Mouse (Mus musculus) embryo, embryonic 10 days (tissue): ENCODE measurements at regions not wholly inside any gene's neighbourhood (a gene's known extent, or its start where the extent isn't known, plus 50 kb on each side); places are given as distances from the start of the nearest gene placed in this dataset.

Experiments used
- DNase-seq: peaks from one replicate; pipeline ENCODE4 v3.0.0-alpha.2; 2015; ENCODE audit warnings: low spot score

DNA sequence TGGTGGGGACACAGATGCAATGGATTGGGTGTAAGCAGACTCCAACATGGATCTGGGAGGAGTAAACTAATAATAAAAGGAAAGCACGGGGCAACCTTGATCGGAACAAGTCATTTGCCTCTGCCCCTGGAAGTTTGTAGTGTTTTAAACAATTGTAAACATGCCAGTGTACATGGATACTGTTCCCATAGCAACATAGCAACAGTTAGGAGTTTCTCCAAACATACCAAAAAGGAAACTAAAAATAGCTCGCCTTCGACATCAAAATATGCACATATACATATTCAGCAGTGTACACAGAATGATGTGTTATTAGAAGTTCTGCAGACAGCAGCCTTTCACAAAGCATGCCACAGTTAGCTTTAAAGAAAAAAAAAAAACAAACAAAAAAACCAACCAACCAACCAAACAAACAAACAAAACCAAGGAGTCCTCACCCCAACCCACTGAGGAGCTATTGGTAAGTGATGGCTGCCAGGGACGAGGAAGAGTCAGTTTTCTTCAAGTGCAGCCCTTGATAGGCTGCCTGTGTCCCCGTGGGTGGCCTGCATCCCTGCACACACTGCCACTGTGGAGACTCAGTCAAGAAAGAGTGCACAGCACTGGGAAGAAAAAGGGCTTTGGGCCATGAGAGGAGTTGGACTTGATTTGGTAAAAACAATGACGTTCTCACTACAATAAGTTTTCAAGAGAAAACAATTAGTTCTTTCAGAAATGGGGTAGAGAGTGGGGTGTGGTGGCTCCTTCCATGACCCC is 54.8 kb upstream of the Peli1 start:
- no peak for DNase-seq

DNA sequence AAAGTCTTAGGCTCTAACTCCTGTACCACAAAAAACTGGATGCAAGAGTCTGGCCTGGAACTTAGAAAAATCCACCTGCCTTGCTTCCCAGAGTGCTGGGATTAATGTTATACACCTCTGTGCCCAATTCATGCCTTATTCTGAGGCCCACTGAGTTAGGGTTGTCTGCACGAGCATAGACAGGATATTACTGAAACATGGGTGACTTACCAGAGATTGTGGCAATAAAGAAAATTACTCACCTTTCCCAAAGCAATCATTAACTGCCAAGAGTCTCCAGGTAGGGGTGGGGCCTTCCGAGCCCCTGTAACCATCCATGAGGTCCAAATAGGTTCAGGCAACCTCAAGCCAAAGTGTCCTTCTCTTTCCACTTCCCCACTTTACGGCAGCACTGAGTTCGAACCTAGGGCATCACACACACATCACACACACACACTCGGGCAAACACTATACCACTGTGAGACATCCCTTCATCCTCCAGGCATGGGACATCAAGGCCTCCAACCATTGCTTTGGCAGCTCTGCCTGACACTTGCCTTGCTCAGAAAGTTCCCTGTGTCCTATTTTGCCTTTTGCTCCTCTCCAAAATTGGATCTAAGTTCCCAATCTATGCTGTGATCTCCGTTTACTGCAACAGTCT is 53.7 kb upstream of the Peli1 start:
- DNase-seq = no peak

DNA sequence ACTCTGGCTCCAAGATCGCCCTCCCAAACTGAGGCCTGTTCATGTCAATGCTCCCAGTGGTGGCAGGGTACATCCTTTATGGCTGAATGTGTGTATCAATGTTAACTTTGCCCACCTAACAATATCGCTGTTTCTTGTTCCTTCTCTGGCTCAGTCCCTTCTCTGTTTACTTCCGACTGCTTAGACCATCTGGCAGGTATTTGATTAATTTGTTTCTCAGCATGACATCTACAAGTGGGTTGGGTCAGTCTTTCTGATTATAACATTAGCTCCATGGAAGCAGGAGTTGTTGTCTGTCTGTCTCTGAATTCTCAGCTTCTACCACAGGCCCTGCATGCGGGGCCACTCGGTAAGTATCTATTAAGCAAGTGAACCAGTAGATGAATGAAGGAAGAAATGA is 49.9 kb upstream of the Peli1 start:
- DNase-seq = no peak
